ENCODE assay signal across 8 mouse cellular contexts in the genomic region with DNA sequence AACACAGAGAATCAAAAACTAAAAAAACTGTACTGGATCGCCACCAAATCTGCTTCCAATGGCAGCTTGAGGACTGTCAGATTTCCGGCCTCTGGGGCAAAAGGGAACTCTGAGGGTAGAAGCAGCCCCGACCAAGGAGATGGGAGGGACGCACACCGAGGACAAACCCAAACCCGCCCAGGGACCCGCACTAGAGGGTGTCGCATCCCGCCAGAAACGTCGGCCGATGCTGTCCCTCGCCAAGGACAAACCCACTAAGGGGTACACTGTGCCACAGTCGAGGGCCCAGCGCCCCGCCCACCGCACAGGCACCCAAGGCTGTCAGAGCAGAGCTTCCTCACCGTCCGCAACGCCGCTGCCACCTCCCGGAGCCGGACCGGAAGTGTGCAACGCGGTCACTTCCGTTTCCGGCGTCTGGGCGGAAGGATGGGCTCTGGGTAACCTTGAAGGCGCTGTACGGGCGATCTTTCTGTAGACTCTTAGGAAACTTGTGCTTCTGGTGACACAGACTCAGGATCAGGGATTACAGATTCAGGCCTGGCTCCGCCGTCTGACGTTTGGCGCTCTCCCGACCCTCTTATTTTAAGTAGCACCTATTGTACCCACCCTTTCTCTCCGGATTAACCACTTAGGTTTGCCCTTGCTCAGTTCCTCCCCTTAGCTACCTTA. TPM values are rescaled to one million over a fixed set of nuclear protein-coding genes. Genes with fewer than 3 reads are reported as not detected.
DNase-seq lines count a peak whose midpoint lies in the region; ATAC-seq lines count a peak whose summit lies in the region.

TSS of gene Exoc3 (minus strand) at position 416 of the 669 bp plus-strand sequence.

- ATAC-seq in megakaryocyte progenitor cell, adult 5-6 weeks (replicated peaks; ENCODE audit: poor library complexity), result peak; percentile 98

- DNase-seq in adipocyte (ENCODE audit: low spot score), result peak; percentile 91
- peak; percentile 94 for DNase-seq in embryo, embryonic 10 days (ENCODE audit: low spot score)
- DNase-seq in gastrocnemius, postnatal 10 days, result peak; percentile 89
- peak; percentile 95 for DNase-seq in induced T-regulatory cell, adult 2 months (ENCODE audit: low read depth)
- peak; percentile 73 to 90 for DNase-seq in left cerebral cortex, adult 9 months (ENCODE audit: low spot score in 2 of 2)
- peak; percentile 90 for DNase-seq in right cerebral cortex, postnatal 14 days
- peak; percentile 85 to 91 for DNase-seq in urinary bladder, postnatal 36 days (ENCODE audit: low spot score in 2 of 2)

RNA-seq across cellular contexts. Expression of gene Exoc3, which starts in this region (rescaled TPM):
- total RNA-seq in gastrocnemius, postnatal 10 days (2021), result 10 to 100 TPM; 30.8 to 36.1 TPM
- total RNA-seq in megakaryocyte progenitor cell, adult 5-6 weeks (2015), result 19.5 and 24.5 TPM in 2 replicates
- 27.9 and 43.2 TPM in 2 replicates for total RNA-seq in megakaryocyte progenitor cell, adult 5-6 weeks (2017)

Comparison
In these comparisons a context has a peak if more than half of its experiments do, and no peak if none do; other contexts are left out.
1. Peak in every context shown above with its lines: DNase-seq and ATAC-seq.